Mouse (Mus musculus) heart, embryonic 13.5 days (tissue): ENCODE results near the gene Astl. TPM values are rescaled to one million over a fixed set of nuclear protein-coding genes. Genes with fewer than 3 reads are reported as not detected.

ENCODE experiments used
- ATAC-seq: fragments of 200-750 bp; cut with Nextera tagmentation; 2 replicates; pipeline ENCODE4 v1.8.0; 2017; ENCODE audit warnings: moderate TSS enrichment; ENCODE audit not compliant: insufficient number of reproducible peaks, low FRiP score, low TSS enrichment; ENCODE audit errors: extremely low read depth
- H3K27ac ChIP-seq: fragments of 300-500 bp; sonication (generic); replicated peaks from 2 replicates; pipeline ENCODE4 v1.5.1; 2015; ENCODE audit warnings: moderate library complexity, mild to moderate bottlenecking, inconsistent platforms
- H3K27me3 ChIP-seq: fragments of 300-500 bp; sonication (generic); replicated peaks from 2 replicates; pipeline ENCODE4 v1.6.1; 2015; ENCODE audit warnings: mild to moderate bottlenecking, inconsistent platforms
- H3K36me3 ChIP-seq: fragments of 300-500 bp; sonication (generic); 2 replicates; pipeline ENCODE4 v1.6.1; 2015; ENCODE audit warnings: mild to moderate bottlenecking, inconsistent platforms
- H3K4me1 ChIP-seq: fragments of 300-500 bp; sonication (generic); 2 replicates; pipeline ENCODE4 v1.6.1; 2015; ENCODE audit warnings: inconsistent platforms
- H3K4me2 ChIP-seq: fragments of 300-500 bp; sonication (generic); 2 replicates; pipeline ENCODE4 v1.6.1; 2015; ENCODE audit warnings: inconsistent platforms, mild to moderate bottlenecking, moderate library complexity
- H3K4me3 ChIP-seq: fragments of 300-500 bp; sonication (generic); 2 replicates; pipeline ENCODE4 v1.5.1; 2015; ENCODE audit warnings: moderate library complexity, mild to moderate bottlenecking, inconsistent platforms
- H3K9ac ChIP-seq: fragments of 300-500 bp; sonication (generic); 2 replicates; pipeline ENCODE4 v1.6.1; 2015; ENCODE audit warnings: inconsistent platforms, mild to moderate bottlenecking, moderate library complexity
- H3K9me3 ChIP-seq: fragments of 300-500 bp; sonication (generic); 2 replicates; pipeline ENCODE4 v1.6.1; 2016; ENCODE audit warnings: inconsistent platforms
- WGBS: fragments of 180-500 bp; shearing (Covaris S2); methylation state at CpG from one replicate; pipeline ENCODE4 v1.1.7; 2015; ENCODE audit warnings: mixed read lengths; 5-methylcytosine and 5-hydroxymethylcytosine counted together
- polyA plus RNA-seq: library from polyadenylated mRNA; unstranded; fragments of >200 nt; fragmentation: Nextera tagmentation; extraction: Ambion mirVana; gene quantifications from 2 replicates; pipeline ENCODE4 v1.2.1, GENCODE M21; 2015

Gene Astl
- polyA plus RNA-seq, 1 experiment from 2014 or later, result not detected

- no peak overlapping the region for H3K27ac ChIP-seq
- ATAC-seq, result no peak
These were observed 14.0 kb upstream of the Astl start for GRCm38 (mm10) chr2:127324456-127324855.

GRCm38 (mm10) chr2:127328090-127328851, 10.2 kb upstream of the Astl start:
- H3K4me3 ChIP-seq, result no peak overlapping the region
- 0 out of 2 replicates have a peak, but pooled peaks have one; percentile 21 for ATAC-seq
- H3K4me1 ChIP-seq, result peaks cover 22% of the 10 kb centered on the region
- 49% methylated on average over 12 of the region's 12 CpGs for WGBS
- no peaks in the 10 kb centered on the region for H3K27me3 ChIP-seq
- H3K9me3 ChIP-seq, result no peaks in the 10 kb centered on the region
- peak overlapping the region; percentile 26; the same call in 1 of the 2 replicates for H3K9ac ChIP-seq
- no peak overlapping the region for H3K4me2 ChIP-seq
- peak overlapping the region; percentile 81 for H3K27ac ChIP-seq
- H3K36me3 ChIP-seq, result no peaks in the 10 kb centered on the region

More at GRCm38 (mm10) chr2:127324456-127324855, 14.0 kb upstream of the Astl start:
- no peak overlapping the region for H3K4me2 ChIP-seq
- WGBS, result 41% methylated on average over 7 of the region's 7 CpGs
- H3K4me1 ChIP-seq, result peaks cover 12% of the 10 kb centered on the region
- no peaks in the 10 kb centered on the region for H3K27me3 ChIP-seq
- H3K4me3 ChIP-seq, result no peak overlapping the region
- no peaks in the 10 kb centered on the region for H3K9me3 ChIP-seq
- no peak overlapping the region for H3K9ac ChIP-seq
- H3K36me3 ChIP-seq, result no peaks in the 10 kb centered on the region

- Histone ChIP-seq H3K27ac (no peak overlapping the region), H3K9ac (no peak overlapping the region), H3K4me3 (no peak overlapping the region), H3K36me3 (no peaks in the 10 kb centered on the region), H3K9me3 (no peaks in the 10 kb centered on the region), H3K27me3 (peaks cover 35% of the 10 kb centered on the region), H3K4me2 (no peak overlapping the region), H3K4me1 (peaks cover 53% of the 10 kb centered on the region)
- no peak for ATAC-seq
- WGBS, result 72% methylated on average over 14 of the region's 14 CpGs
These were observed 5.5 kb upstream of the Astl start for GRCm38 (mm10) chr2:127332807-127333570.

GRCm38 (mm10) chr2:127333945-127334603, 4.4 kb upstream of the Astl start:
- peaks cover 45% of the 10 kb centered on the region for H3K4me1 ChIP-seq
- H3K4me3 ChIP-seq, result no peak overlapping the region
- no peak overlapping the region for H3K4me2 ChIP-seq
- H3K36me3 ChIP-seq, result no peaks in the 10 kb centered on the region
- no peak overlapping the region for H3K27ac ChIP-seq
- 51% methylated on average over 5 of the region's 5 CpGs for WGBS
- H3K9ac ChIP-seq, result no peak overlapping the region
- peaks cover 39% of the 10 kb centered on the region for H3K27me3 ChIP-seq
- H3K9me3 ChIP-seq, result no peaks in the 10 kb centered on the region
- no peak for ATAC-seq

GRCm38 (mm10) chr2:127335078-127335541, 3.3 kb upstream of the Astl start:
- peak overlapping the region; percentile 91 for H3K4me2 ChIP-seq
- 0 out of 2 replicates have a peak overlapping the region, but pooled peaks have one; percentile 40 for H3K9ac ChIP-seq
- peak overlapping the region; percentile 39 for H3K27ac ChIP-seq
- no peak for ATAC-seq
- no peak overlapping the region for H3K4me3 ChIP-seq
- no peaks in the 10 kb centered on the region for H3K9me3 ChIP-seq
- WGBS, result 55% methylated on average over 11 of the region's 11 CpGs
- peaks cover 38% of the 10 kb centered on the region for H3K4me1 ChIP-seq
- peaks cover 39% of the 10 kb centered on the region for H3K27me3 ChIP-seq
- H3K36me3 ChIP-seq, result no peaks in the 10 kb centered on the region

GRCm38 (mm10) chr2:127335767-127336496, 2.5 kb upstream of the Astl start, which contains the start of gene Dusp2:
TSS of gene Dusp2 (plus strand) at chr2:127336159.
- peaks cover 38% of the 10 kb centered on the region for H3K4me1 ChIP-seq
- H3K4me2 ChIP-seq, result peak within 1 kb of the TSS; percentile 91
- H3K9me3 ChIP-seq, result no peaks in the 10 kb centered on the region
- peak within 1 kb of the TSS; percentile 68 for H3K4me3 ChIP-seq
- no peaks in the 10 kb centered on the region for H3K36me3 ChIP-seq
- H3K27me3 ChIP-seq, result peaks cover 39% of the 10 kb centered on the region
- H3K27ac ChIP-seq, result peak within 1 kb of the TSS; percentile 74
- peak; percentile 66 for ATAC-seq
- H3K9ac ChIP-seq, result peak within 1 kb of the TSS; percentile 83
- WGBS, result under 1% methylated on average over 76 of the region's 76 CpGs

- 1% methylated on average over 33 of the region's 33 CpGs for WGBS
- Histone ChIP-seq H3K9me3 (no peaks in the 10 kb centered on the region), H3K9ac (peak overlapping the region; percentile 83), H3K27ac (peak overlapping the region; percentile 74), H3K4me1 (peaks cover 38% of the 10 kb centered on the region), H3K36me3 (no peaks in the 10 kb centered on the region), H3K4me2 (peak overlapping the region; percentile 91), H3K4me3 (peak overlapping the region; percentile 68), H3K27me3 (peaks cover 39% of the 10 kb centered on the region)
- ATAC-seq, result no peak
These were observed 2.0 kb upstream of the Astl start for GRCm38 (mm10) chr2:127336497-127336832.

- no peaks in the 10 kb centered on the region for H3K9me3 ChIP-seq
- H3K36me3 ChIP-seq, result no peaks in the 10 kb centered on the region
- H3K4me2 ChIP-seq, result peak overlapping the region; percentile 91
- peak overlapping the region; percentile 83 for H3K9ac ChIP-seq
- ATAC-seq, result no peak
- peaks cover 38% of the 10 kb centered on the region for H3K4me1 ChIP-seq
- H3K27me3 ChIP-seq, result peaks cover 41% of the 10 kb centered on the region
- peak overlapping the region; percentile 74 for H3K27ac ChIP-seq
- 27% methylated on average over 5 of the region's 5 CpGs for WGBS
- H3K4me3 ChIP-seq, result peak overlapping the region; percentile 68
These were observed 1.6 kb upstream of the Astl start for GRCm38 (mm10) chr2:127336885-127337284.

GRCm38 (mm10) chr2:127337531-127337930, 908 bp upstream of the Astl start:
- H3K9ac ChIP-seq, result peak overlapping the region; percentile 83
- H3K4me3 ChIP-seq, result peak overlapping the region; percentile 68
- peak overlapping the region; percentile 74 for H3K27ac ChIP-seq
- no peaks in the 10 kb centered on the region for H3K9me3 ChIP-seq
- peak overlapping the region; percentile 91 for H3K4me2 ChIP-seq
- H3K36me3 ChIP-seq, result no peaks in the 10 kb centered on the region
- WGBS, result 48% methylated on average over 11 of the region's 11 CpGs
- peaks cover 38% of the 10 kb centered on the region for H3K4me1 ChIP-seq
- peaks cover 47% of the 10 kb centered on the region for H3K27me3 ChIP-seq
- ATAC-seq, result no peak

- Histone ChIP-seq H3K4me1 (peaks cover 34% of the 10 kb centered on the region), H3K27me3 (peaks cover 49% of the 10 kb centered on the region), H3K4me2 (peak overlapping the region; percentile 91), H3K36me3 (no peaks in the 10 kb centered on the region), H3K27ac (0 out of 2 replicates have a peak overlapping the region, but pooled peaks have one; percentile 74), H3K9ac (peak overlapping the region; percentile 83), H3K4me3 (peak overlapping the region; percentile 68), H3K9me3 (no peaks in the 10 kb centered on the region)
- WGBS, result 71% methylated on average over 7 of the region's 7 CpGs
- ATAC-seq, result no peak
These were observed 427 bp upstream of the Astl start for GRCm38 (mm10) chr2:127338012-127338411.
